Mouse (Mus musculus): ENCODE data around the gene Mki67.

GRCm38 (mm10) chr7:135723672-135724341 lies 7.6 kb upstream of the Mki67 start:
- no peak for TF ChIP-seq CTCF (IDR thresholded peaks at IDR 0.05; ENCODE audit: low read depth)
- no peak for TF ChIP-seq EP300 (IDR thresholded peaks at IDR 0.05; ENCODE audit: low read depth)

Data from liver, embryonic 14.5 days (tissue).